In genomic region chr5:117408216-117408615, GRCm38 (mm10) we compare ENCODE assay signal across 10 mouse cellular contexts. TPM values are rescaled to one million over a fixed set of nuclear protein-coding genes. Genes with fewer than 3 reads are reported as not detected.
A peak's percentile ranks its signal among the peaks of the same experiment; 100 is the strongest.
DNase-seq lines count a peak whose midpoint lies in the region; ATAC-seq and TF ChIP-seq lines count a peak whose summit lies in the region.
"Had no signal": no experiment of that assay in that cellular context is flagged by ENCODE, and none has a peak within 500 bp of the region (broad histone marks: within the 10 kb centered on the region; RNA-seq: fewer than 3 reads in every experiment).

No protein-coding gene starts in this region.

- no peak overlapping the region for H3K27ac ChIP-seq in hindbrain, embryonic 10.5 days
- no peak overlapping the region for H3K27ac ChIP-seq in hindbrain, embryonic 12.5 days
- H3K27ac ChIP-seq: liver, embryonic 13.5 days had no signal

- ATAC-seq in hindbrain, embryonic 12.5 days (ENCODE audit: low FRiP score) = no peak
- no peak for ATAC-seq in G1E (ENCODE audit: extremely low read depth, insufficient number of reproducible peaks, low FRiP score, poor library complexity, severe bottlenecking)
- peak; percentile 89 for ATAC-seq in granulocyte monocyte progenitor cell, adult 5-6 weeks (replicated peaks; ENCODE audit: poor library complexity, severe bottlenecking)

- 75% methylated on average over 4 of the region's 4 CpGs for WGBS in hindbrain, embryonic 10.5 days
- WGBS in hindbrain, embryonic 12.5 days = 58% methylated on average over 4 of the region's 4 CpGs

- peak; percentile 31 for DNase-seq in hindbrain, embryonic 10.5 days (ENCODE audit: low spot score)
- DNase-seq in A20 (ENCODE audit: low read depth, low spot score) = peak; percentile 77
- DNase-seq in G1E (ENCODE audit: low spot score) = no peak
- DNase-seq in natural killer cell, adult 2 months (ENCODE audit: low spot score in 2 of 2) = peak; percentile 19 to 40
- DNase-seq in frontal cortex, postnatal 14 days (ENCODE audit: low spot score in 2 of 2) = no peak
- DNase-seq in layer of hippocampus, adult 8-10 months (ENCODE audit: low spot score in 2 of 2) = no peak
- DNase-seq: liver, embryonic 13.5 days had no signal

- H3K9me3 ChIP-seq in hindbrain, embryonic 10.5 days = no peaks in the 10 kb centered on the region
- H3K9me3 ChIP-seq in hindbrain, embryonic 12.5 days (replicated peaks) = no peaks in the 10 kb centered on the region
- peaks cover under 1% of the 10 kb centered on the region; the same call in 1 of the 2 replicates for H3K9me3 ChIP-seq in G1E (replicated peaks)
- H3K9me3 ChIP-seq: liver, embryonic 13.5 days had no signal

- TF ChIP-seq CTCF in G1E (IDR thresholded peaks at IDR 0.05; ENCODE audit: low read depth, low read length) = 0 out of 2 replicates have a peak, but pooled peaks have one; percentile 6

- peaks cover 33% of the 10 kb centered on the region for H3K27me3 ChIP-seq in hindbrain, embryonic 10.5 days (ENCODE audit: insufficient read depth, poor library complexity, severe bottlenecking)
- H3K27me3 ChIP-seq in hindbrain, embryonic 12.5 days = peaks cover 8% of the 10 kb centered on the region; the same call in 1 of the 2 replicates
- H3K27me3 ChIP-seq in G1E (ENCODE audit: insufficient read depth, low read length) = no peaks in the 10 kb centered on the region

- H3K36me3 ChIP-seq in hindbrain, embryonic 10.5 days = no peaks in the 10 kb centered on the region
- no peaks in the 10 kb centered on the region for H3K36me3 ChIP-seq in hindbrain, embryonic 12.5 days
- H3K36me3 ChIP-seq in G1E (replicated peaks) = no peaks in the 10 kb centered on the region
- H3K36me3 ChIP-seq: liver, embryonic 13.5 days had no signal

- no peak overlapping the region for H3K9ac ChIP-seq in hindbrain, embryonic 12.5 days
- H3K9ac ChIP-seq: liver, embryonic 13.5 days had no signal

- peaks cover 5% of the 10 kb centered on the region for H3K4me1 ChIP-seq in hindbrain, embryonic 10.5 days (replicated peaks)
- peaks cover 4% of the 10 kb centered on the region for H3K4me1 ChIP-seq in hindbrain, embryonic 12.5 days
- H3K4me1 ChIP-seq in G1E (ENCODE audit: insufficient read depth, low read depth, low read length) = no peaks in the 10 kb centered on the region

- no peak overlapping the region for H3K4me2 ChIP-seq in hindbrain, embryonic 12.5 days (replicated peaks)
- H3K4me2 ChIP-seq: liver, embryonic 13.5 days had no signal

- H3K4me3 ChIP-seq in hindbrain, embryonic 10.5 days = no peak overlapping the region
- H3K4me3 ChIP-seq in hindbrain, embryonic 12.5 days = no peak overlapping the region
- no peak overlapping the region for H3K4me3 ChIP-seq in G1E (ENCODE audit: low read depth, low read length)
- H3K4me3 ChIP-seq: erythroblast, embryonic 14.5 days; liver, embryonic 13.5 days had no signal

RNA-seq across cellular contexts. Expression of gene Ksr2, which starts 5.6 kb away (rescaled TPM):
- polyA plus RNA-seq in hindbrain, embryonic 10.5 days (2016; fragmentation: Nextera tagmentation; extraction: Ambion mirVana) = 0.92 and 2.1 TPM in 2 replicates
- 3.9 and 4.4 TPM in 2 replicates for polyA plus RNA-seq in hindbrain, embryonic 12.5 days (2016; fragmentation: Nextera tagmentation; extraction: Ambion mirVana)
- not detected in 2 replicates for total RNA-seq in G1E (2014; fragmentation: Nextera tagmentation)
- under 0.01 and 0.05 TPM in 2 replicates for total RNA-seq in G1E (2017)
- polyA plus RNA-seq in G1E (2012) = not detected in 2 replicates
- 0.49 and 2.0 TPM in 2 replicates for total RNA-seq in granulocyte monocyte progenitor cell, adult 5-6 weeks (2014; fragmentation: Nextera tagmentation)
- total RNA-seq in granulocyte monocyte progenitor cell, adult 5-6 weeks (2017) = 0.09 and 0.21 TPM in 2 replicates
- 10 to 100 TPM; 35.3 to 43.5 (median 40.3) TPM for total RNA-seq in layer of hippocampus, adult 8-10 months (2022)
- polyA plus RNA-seq: erythroblast, embryonic 14.5 days had no signal

RNA-seq across cellular contexts. Expression of gene Rfc5, which starts 19.4 kb away (rescaled TPM):
- 109 and 135 TPM in 2 replicates for polyA plus RNA-seq in hindbrain, embryonic 10.5 days (2016; fragmentation: Nextera tagmentation; extraction: Ambion mirVana)
- polyA plus RNA-seq in hindbrain, embryonic 12.5 days (2016; fragmentation: Nextera tagmentation; extraction: Ambion mirVana) = 55.3 and 62.2 TPM in 2 replicates
- total RNA-seq in G1E (2014; fragmentation: Nextera tagmentation) (42.6 and 44.9 TPM in 2 replicates), G1E (2017) (68.1 and 71.8 TPM in 2 replicates)
- polyA plus RNA-seq in G1E (2012) = 145 and 167 TPM in 2 replicates
- 56.5 and 65.6 TPM in 2 replicates for total RNA-seq in granulocyte monocyte progenitor cell, adult 5-6 weeks (2014; fragmentation: Nextera tagmentation)
- total RNA-seq in granulocyte monocyte progenitor cell, adult 5-6 weeks (2017) = 57.2 and 65.2 TPM in 2 replicates
- 10 to 100 TPM; 12.2 to 18.4 (median 16.2) TPM for total RNA-seq in layer of hippocampus, adult 8-10 months (2022)

RNA-seq across cellular contexts. Expression of gene Wsb2, which starts 51.1 kb away (rescaled TPM):
- polyA plus RNA-seq in hindbrain, embryonic 10.5 days (2016; fragmentation: Nextera tagmentation; extraction: Ambion mirVana) = 56.9 and 86.8 TPM in 2 replicates
- polyA plus RNA-seq in hindbrain, embryonic 12.5 days (2016; fragmentation: Nextera tagmentation; extraction: Ambion mirVana) = 127 and 132 TPM in 2 replicates
- total RNA-seq in G1E (2014; fragmentation: Nextera tagmentation) = 14.7 and 26.3 TPM in 2 replicates
- 61.5 and 69.3 TPM in 2 replicates for total RNA-seq in G1E (2017)
- 29.8 and 34.5 TPM in 2 replicates for polyA plus RNA-seq in G1E (2012)
- 12.4 and 13.1 TPM in 2 replicates for total RNA-seq in granulocyte monocyte progenitor cell, adult 5-6 weeks (2014; fragmentation: Nextera tagmentation)
- total RNA-seq in granulocyte monocyte progenitor cell, adult 5-6 weeks (2017) = 7.4 and 15.2 TPM in 2 replicates
- total RNA-seq in layer of hippocampus, adult 8-10 months (2022) = 100 to 1,000 TPM; 228 to 259 (median 247) TPM

Comparison
In these comparisons a context has a peak if more than half of its experiments do, and no peak if none do; other contexts are left out.
1. DNase-seq: peak in hindbrain, embryonic 10.5 days (single experiment), A20 (single experiment) and natural killer cell, adult 2 months (2 of 2); none in G1E (single experiment), frontal cortex, postnatal 14 days (0 of 2) and layer of hippocampus, adult 8-10 months (0 of 2).
2. RNA of gene Ksr2, which starts 5.6 kb away (total RNA-seq): 35.3 to 43.5 TPM in layer of hippocampus, adult 8-10 months; 0.09 to 2.0 TPM in granulocyte monocyte progenitor cell, adult 5-6 weeks and under 0.01 to 0.05 TPM in G1E; every median in the first group is over 10 times any median in the second.